Mouse (Mus musculus) forelimb bud, embryonic 11.5 days (tissue): Measurements from ENCODE around the gene Fbxw16.
"Not testable (repeated sequence)": the region's sequence is repeated elsewhere in the genome, so short reads cannot be mapped to it uniquely, and the experiment has no call there.

Experiments used
- DNase-seq: peaks from one replicate; pipeline ENCODE4 v3.0.0-alpha.2; 2012; ENCODE audit warnings: low read depth, low spot score

Gene Fbxw16

DNA sequence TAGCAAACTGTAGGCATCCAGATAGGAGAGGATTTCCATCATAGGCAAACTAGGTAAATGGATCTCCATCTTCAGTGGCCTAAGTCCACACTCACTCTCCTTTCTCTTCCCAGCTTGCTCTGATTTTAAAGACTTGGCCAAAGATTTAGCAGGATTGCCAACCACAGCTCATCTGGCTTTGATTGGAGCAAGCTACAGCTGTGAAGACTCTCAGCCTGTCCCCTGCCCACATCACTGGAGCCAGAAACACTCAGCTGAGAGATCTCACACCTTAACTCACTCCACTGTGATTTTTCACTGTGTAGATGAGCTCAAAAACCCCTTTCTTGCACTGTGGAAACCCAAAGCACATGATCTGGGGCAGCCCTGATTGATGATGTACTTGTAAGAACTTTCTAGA, at the start of gene Fbxw16:
Fbxw16 (minus strand) TSS at position 101 of the 400 bp plus-strand sequence.
- no peak for DNase-seq

DNA sequence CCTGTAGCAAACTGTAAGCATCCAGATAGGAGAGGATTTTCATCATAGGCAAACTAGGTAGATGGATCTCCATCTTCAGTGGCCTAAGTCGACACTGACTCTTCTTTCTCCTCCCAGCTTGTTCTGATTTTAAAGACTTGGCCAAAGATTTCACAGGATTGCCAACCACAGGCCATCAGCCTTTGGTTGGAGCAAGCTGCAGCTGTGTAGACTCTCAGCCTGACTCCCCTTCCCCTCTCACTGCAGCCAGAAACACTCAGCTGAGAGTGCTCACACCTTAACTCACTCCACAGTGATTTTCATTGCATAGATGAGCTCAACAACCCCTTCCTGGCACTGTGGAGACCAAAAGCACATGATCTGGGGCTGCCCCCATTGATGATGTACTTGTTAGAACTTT, 46.8 kb upstream of the Fbxw16 start, which contains the start of gene Fbxw19:
Fbxw19 (minus strand) TSS at position 101 of the 400 bp plus-strand sequence.
- DNase-seq: not testable (repeated sequence)

DNA sequence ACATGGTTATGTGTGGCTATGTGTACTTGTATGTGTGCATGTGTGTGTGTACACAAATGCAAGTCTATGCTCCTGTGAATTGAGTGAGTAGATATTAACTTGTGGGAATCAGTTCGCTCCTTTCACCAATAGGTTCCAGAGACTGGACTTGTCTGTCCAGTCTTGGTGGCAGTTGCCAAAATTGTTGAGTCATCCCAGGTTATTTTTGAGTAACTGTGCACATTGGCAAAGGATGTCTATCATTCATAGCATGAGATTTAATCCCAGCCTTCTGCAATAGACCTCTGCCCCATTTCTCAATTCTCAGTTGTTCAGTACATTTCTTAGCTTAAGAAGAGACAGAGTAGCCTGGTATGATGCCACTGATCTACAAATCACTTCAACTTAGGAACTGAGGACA, 16.0 kb downstream of the Fbxw16 start:
- no peak for DNase-seq

DNA sequence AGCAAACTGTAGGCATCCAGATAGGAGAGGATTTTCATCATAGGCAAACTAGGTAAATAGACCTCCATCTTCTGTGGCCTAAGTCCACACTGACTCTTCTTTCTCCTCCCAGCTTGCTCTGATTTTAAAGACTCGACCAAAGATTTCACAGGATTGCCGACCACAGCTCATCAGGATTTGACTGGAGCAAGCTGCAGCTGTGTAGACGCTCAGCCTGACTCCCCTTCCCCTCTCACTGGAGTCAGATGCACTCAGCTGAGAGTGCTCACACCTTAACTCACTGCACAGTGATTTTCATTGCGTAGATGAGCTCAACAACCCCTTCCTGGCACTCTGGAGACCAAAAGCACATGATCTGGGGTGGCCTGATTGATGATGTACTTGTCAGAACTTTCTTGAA, 44.7 kb downstream of the Fbxw16 start, which contains the start of gene Fbxw22:
Fbxw22 (minus strand) TSS at position 101 of the 400 bp plus-strand sequence.
- not testable (repeated sequence) for DNase-seq
